8 mouse cellular contexts compared by ENCODE assay signal in genomic region chr12:25095538-25095937, GRCm38 (mm10). TPM values are rescaled to one million over a fixed set of nuclear protein-coding genes. Genes with fewer than 3 reads are reported as not detected.
DNase-seq lines count a peak whose midpoint lies in the region; ATAC-seq lines count a peak whose summit lies in the region.

No protein-coding gene starts in this region.

- H3K9me3 ChIP-seq in kidney, embryonic 15.5 days (replicated peaks): no peaks in the 10 kb centered on the region
- H3K9me3 ChIP-seq in hindbrain, embryonic 15.5 days: no peaks in the 10 kb centered on the region
- no peaks in the 10 kb centered on the region for H3K9me3 ChIP-seq in midbrain, embryonic 13.5 days

- no peaks in the 10 kb centered on the region for H3K27me3 ChIP-seq in kidney, embryonic 15.5 days
- no peaks in the 10 kb centered on the region for H3K27me3 ChIP-seq in hindbrain, embryonic 15.5 days
- no peaks in the 10 kb centered on the region for H3K27me3 ChIP-seq in midbrain, embryonic 13.5 days

- no peak for ATAC-seq in kidney, embryonic 15.5 days (replicated peaks; ENCODE audit: low FRiP score)
- no peak; the same call in 1 of the 2 replicates for ATAC-seq in hindbrain, embryonic 15.5 days (ENCODE audit: low FRiP score, low read depth)
- ATAC-seq in midbrain, embryonic 13.5 days: peak; percentile 10

- peak overlapping the region; percentile 70 for H3K9ac ChIP-seq in kidney, embryonic 15.5 days
- peak overlapping the region; percentile 65 for H3K9ac ChIP-seq in hindbrain, embryonic 15.5 days
- H3K9ac ChIP-seq in midbrain, embryonic 13.5 days (replicated peaks): peak overlapping the region; percentile 82

- H3K4me1 ChIP-seq in kidney, embryonic 15.5 days: peaks cover 53% of the 10 kb centered on the region
- peaks cover 11% of the 10 kb centered on the region for H3K4me1 ChIP-seq in brown adipose tissue, adult 24 weeks (ENCODE audit: control insufficient read depth, insufficient read depth, insufficient read length, low read length)
- peaks cover 56% of the 10 kb centered on the region for H3K4me1 ChIP-seq in hindbrain, embryonic 15.5 days (replicated peaks)
- peaks cover 61% of the 10 kb centered on the region for H3K4me1 ChIP-seq in midbrain, embryonic 13.5 days (replicated peaks)

- peak overlapping the region; percentile 99 for H3K27ac ChIP-seq in kidney, embryonic 15.5 days
- peak overlapping the region; percentile 60 for H3K27ac ChIP-seq in brown adipose tissue, adult 24 weeks (replicated peaks; ENCODE audit: low read depth, low read length)
- H3K27ac ChIP-seq in hindbrain, embryonic 15.5 days (replicated peaks): peak overlapping the region; percentile 91
- peak overlapping the region; percentile 79 for H3K27ac ChIP-seq in midbrain, embryonic 13.5 days

- peak overlapping the region; percentile 68 for H3K4me3 ChIP-seq in kidney, embryonic 15.5 days (replicated peaks)
- peak overlapping the region; percentile 92 for H3K4me3 ChIP-seq in brown adipose tissue, adult 24 weeks (ENCODE audit: insufficient read depth, low read depth, low read length)
- H3K4me3 ChIP-seq in hindbrain, embryonic 15.5 days: peak overlapping the region; percentile 64
- H3K4me3 ChIP-seq in midbrain, embryonic 13.5 days (replicated peaks): peak overlapping the region; percentile 82

- peak overlapping the region; percentile 88 for H3K4me2 ChIP-seq in kidney, embryonic 15.5 days
- H3K4me2 ChIP-seq in hindbrain, embryonic 15.5 days: peak overlapping the region; percentile 98
- H3K4me2 ChIP-seq in midbrain, embryonic 13.5 days (replicated peaks): peak overlapping the region; percentile 94

- WGBS in kidney, embryonic 15.5 days: under 1% methylated on average over 19 of the region's 19 CpGs
- 0% methylated on average over 19 of the region's 19 CpGs for WGBS in hindbrain, embryonic 15.5 days
- under 1% methylated on average over 19 of the region's 19 CpGs for WGBS in midbrain, embryonic 13.5 days

- no peak for DNase-seq in kidney, adult 18-20 months
- DNase-seq in Muller cell, postnatal 12 days (ENCODE audit: inconsistent ontology term): no peak
- no peak for DNase-seq in cerebellum, adult 8-10 months
- DNase-seq in kidney, adult 8-10 months: no peak

- peaks cover 4% of the 10 kb centered on the region; the same call in 1 of the 2 replicates for H3K36me3 ChIP-seq in kidney, embryonic 15.5 days
- H3K36me3 ChIP-seq in hindbrain, embryonic 15.5 days: no peaks in the 10 kb centered on the region
- H3K36me3 ChIP-seq in midbrain, embryonic 13.5 days: no peaks in the 10 kb centered on the region

RNA-seq across cellular contexts. Expression of gene Id2, which starts 1.4 kb away (rescaled TPM):
- 518 and 543 TPM in 2 replicates for polyA plus RNA-seq in kidney, embryonic 15.5 days (2015; fragmentation: Nextera tagmentation; extraction: Ambion mirVana)
- 40.6 and 60.6 TPM in 2 replicates for polyA plus RNA-seq in brown adipose tissue, adult 24 weeks (2012; ENCODE audit: insufficient read depth, insufficient read length, missing spikeins)
- polyA plus RNA-seq in hindbrain, embryonic 15.5 days (2015; fragmentation: Nextera tagmentation; extraction: Ambion mirVana): 279 and 312 TPM in 2 replicates
- polyA plus RNA-seq in midbrain, embryonic 13.5 days (2015; fragmentation: Nextera tagmentation; extraction: Ambion mirVana): 161 and 178 TPM in 2 replicates
